Mouse (Mus musculus): ENCODE results near the gene Kif3c. TPM values are rescaled to one million over a fixed set of nuclear protein-coding genes. Genes with fewer than 3 reads are reported as not detected.

Kif3c gene
- polyA plus RNA-seq, 2 experiments = 10.4 to 15.7 TPM

DNA sequence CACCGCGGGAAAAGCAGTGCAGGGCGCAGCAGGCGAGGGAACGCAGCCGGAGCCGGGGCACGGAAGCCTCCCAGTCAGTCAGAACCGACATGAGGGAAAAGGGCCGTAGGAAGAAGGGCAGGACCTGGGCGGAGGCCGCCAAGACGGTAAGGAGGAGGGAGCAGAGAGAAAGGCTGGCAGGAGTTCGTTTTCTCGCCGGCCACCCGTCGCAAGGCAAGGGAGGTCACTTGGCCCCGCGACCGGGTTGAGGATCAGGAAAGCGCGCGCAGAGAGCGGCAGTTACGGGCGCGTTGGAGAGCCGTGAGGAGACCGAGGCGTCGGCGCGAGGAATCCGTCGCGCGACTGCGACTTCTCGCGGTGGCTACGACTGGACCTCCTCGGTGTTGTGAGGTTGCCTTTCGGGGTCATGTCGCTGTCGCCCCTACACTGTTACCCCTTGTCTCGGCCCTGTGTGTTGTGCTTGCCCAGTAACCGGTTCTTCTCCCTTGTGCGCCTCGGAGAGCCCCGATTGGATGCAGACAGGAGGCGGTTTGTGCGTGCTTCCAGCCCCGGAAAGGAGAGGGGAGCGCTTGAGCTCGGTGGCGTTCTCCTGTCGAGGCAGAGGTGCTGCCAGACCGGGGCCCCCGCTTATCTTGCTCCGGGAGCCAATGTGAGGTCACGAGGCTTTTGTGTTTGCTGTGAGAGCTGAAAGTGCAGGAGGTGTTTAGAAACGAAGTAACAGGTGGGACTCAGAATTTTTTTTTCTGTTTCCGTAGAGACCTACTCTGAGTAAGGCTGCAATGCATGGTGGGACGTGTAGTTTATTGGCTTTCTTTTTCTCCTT, 62.3 kb downstream of the Kif3c start:
- under 1% methylated on average over 55 of the region's 65 CpGs for WGBS
- Histone ChIP-seq H3K4me1 (ENCODE audit: control insufficient read depth, insufficient read depth, low read length) (peaks cover 9% of the 10 kb centered on the region; the same call in 1 of the 2 replicates), H3K4me2 (replicated peaks; ENCODE audit: low read depth, low read length, severe bottlenecking) (peak overlapping the region; percentile 46), H3K27me3 (ENCODE audit: control insufficient read depth, insufficient read depth, low read length) (no peaks in the 10 kb centered on the region), H3K4me3 (replicated peaks; ENCODE audit: low read length) (peak overlapping the region; percentile 98), H3K9me3 (ENCODE audit: control insufficient read depth, low read length) (no peaks in the 10 kb centered on the region), H3K9ac (ENCODE audit: low read depth, low read length, severe bottlenecking) (peak overlapping the region; percentile 91), H3K36me3 (ENCODE audit: control insufficient read depth, insufficient read depth, low read length) (no peaks in the 10 kb centered on the region), H3K27ac (replicated peaks; ENCODE audit: low read depth, low read length) (peak overlapping the region; percentile 94)
- ATAC-seq (ENCODE audit: low FRiP score, low read depth) = peak; percentile 38
- no peak for TF ChIP-seq POLR2A (IDR thresholded peaks at IDR 0.05; ENCODE audit: borderline replicate concordance, extremely low read depth, insufficient read depth, insufficient read length)
- DNase-seq (ENCODE audit: low spot score) = peak; percentile 83

DNA sequence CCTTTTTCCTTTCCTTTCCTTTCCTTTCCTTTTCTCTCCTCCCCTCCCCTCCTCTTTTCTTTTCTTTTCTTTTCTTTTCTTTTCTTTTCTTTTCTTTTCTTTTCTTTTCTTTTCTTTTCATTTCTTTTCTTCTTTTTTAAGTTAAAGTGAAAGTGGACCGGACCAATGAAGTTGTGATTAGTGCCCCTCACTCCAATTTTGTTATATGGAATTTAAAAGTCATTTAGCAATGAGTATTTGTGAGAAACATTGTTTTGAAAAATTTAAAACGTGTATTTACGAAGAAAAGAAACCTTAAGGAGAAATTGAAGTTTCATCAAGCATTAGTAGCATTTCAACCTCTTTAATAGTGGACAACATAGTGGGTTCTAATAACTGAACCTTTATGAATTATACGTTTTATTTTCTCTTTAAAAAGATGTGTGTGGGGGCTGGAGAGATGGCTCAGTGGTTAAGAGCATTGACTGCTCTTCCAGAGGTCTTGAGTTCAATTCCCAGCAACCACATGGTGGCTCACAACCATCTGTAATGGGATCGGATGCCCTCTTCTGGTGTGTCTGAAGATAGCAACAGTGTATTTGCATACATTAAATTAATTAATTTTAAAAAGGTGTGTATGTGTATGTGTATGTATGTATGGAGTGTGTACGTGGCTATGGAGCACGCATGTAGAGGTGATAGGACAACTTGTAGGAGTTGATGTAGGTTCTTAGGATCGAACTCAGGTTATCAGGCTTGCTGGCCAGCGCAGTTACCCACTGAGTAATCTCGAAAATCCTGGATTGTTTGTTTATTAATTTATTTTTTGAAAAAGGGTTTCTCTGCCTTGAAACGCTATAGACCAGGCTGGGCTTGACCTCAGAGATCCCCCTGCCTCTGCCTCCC, 63.2 kb downstream of the Kif3c start:
- WGBS = 68% methylated on average over 11 of the region's 11 CpGs

DNA sequence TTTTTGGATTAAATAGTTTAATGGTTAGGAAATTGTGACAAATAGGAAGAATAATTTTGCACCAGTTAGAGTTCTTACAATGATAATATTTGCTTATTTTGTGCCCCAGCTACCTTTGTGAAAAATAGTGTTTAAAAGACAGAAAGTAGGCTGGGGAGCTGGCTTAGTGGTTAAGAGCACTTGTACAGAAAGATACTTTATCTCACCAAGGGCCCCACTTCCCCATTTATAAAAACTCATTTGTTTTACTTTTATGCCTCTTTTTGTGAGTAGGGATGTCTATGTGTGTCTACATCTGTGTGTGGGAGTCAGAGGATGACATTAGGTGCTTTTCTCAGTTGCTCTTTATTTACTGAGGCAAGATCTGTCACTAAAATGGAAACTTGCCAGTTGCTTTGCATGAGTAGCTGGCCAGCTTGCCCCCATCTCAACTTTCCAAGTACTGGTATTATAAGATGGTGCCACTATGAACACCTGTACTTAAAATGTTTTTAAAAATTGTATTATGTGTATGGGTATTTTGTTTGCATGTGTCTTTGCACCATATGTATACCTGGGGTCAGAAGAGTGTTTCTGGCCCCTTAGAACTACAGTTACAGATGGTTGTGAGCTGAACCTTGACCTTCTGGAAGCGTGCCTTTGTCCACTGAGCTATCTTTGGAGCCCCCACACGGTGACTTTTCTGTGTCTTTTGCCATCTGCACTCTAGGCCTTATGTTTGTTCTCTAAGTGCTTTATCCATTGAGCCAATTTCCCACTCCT, 64.9 kb downstream of the Kif3c start:
- Histone ChIP-seq H3K4me1 (ENCODE audit: control insufficient read depth, insufficient read depth, low read length) (peaks cover 9% of the 10 kb centered on the region; the same call in 1 of the 2 replicates), H3K9ac (ENCODE audit: low read depth, low read length, severe bottlenecking) (no peak overlapping the region), H3K4me3 (replicated peaks; ENCODE audit: low read length) (no peak overlapping the region), H3K27ac (replicated peaks; ENCODE audit: low read depth, low read length) (no peak overlapping the region), H3K27me3 (ENCODE audit: control insufficient read depth, insufficient read depth, low read length) (no peaks in the 10 kb centered on the region), H3K4me2 (replicated peaks; ENCODE audit: low read depth, low read length, severe bottlenecking) (no peak overlapping the region), H3K36me3 (ENCODE audit: control insufficient read depth, insufficient read depth, low read length) (0 out of 2 replicates have a peak, but pooled peaks cover 4% of the 10 kb centered on the region), H3K9me3 (ENCODE audit: control insufficient read depth, low read length) (no peaks in the 10 kb centered on the region)
- 84% methylated on average over 2 of the region's 2 CpGs for WGBS
- ATAC-seq (ENCODE audit: low FRiP score, low read depth) (no peak), DNase-seq (ENCODE audit: low spot score) (no peak)
- TF ChIP-seq POLR2A (IDR thresholded peaks at IDR 0.05; ENCODE audit: borderline replicate concordance, extremely low read depth, insufficient read depth, insufficient read length) = no peak

More for the DNA sequence above, 63.2 kb downstream of the Kif3c start:
- no peaks in the 10 kb centered on the region for H3K9me3 ChIP-seq (ENCODE audit: control insufficient read depth, low read length)
- no peak for ATAC-seq (ENCODE audit: low FRiP score, low read depth)
- peaks cover 9% of the 10 kb centered on the region; the same call in 1 of the 2 replicates for H3K4me1 ChIP-seq (ENCODE audit: control insufficient read depth, insufficient read depth, low read length)
- no peak overlapping the region for H3K9ac ChIP-seq (ENCODE audit: low read depth, low read length, severe bottlenecking)
- H3K36me3 ChIP-seq (ENCODE audit: control insufficient read depth, insufficient read depth, low read length) = no peaks in the 10 kb centered on the region
- no peaks in the 10 kb centered on the region for H3K27me3 ChIP-seq (ENCODE audit: control insufficient read depth, insufficient read depth, low read length)
- peak overlapping the region; percentile 46 for H3K4me2 ChIP-seq (replicated peaks; ENCODE audit: low read depth, low read length, severe bottlenecking)
- H3K27ac ChIP-seq (replicated peaks; ENCODE audit: low read depth, low read length) = peak overlapping the region; percentile 94; the same call in 1 of the 2 replicates
- H3K4me3 ChIP-seq (replicated peaks; ENCODE audit: low read length) = peak overlapping the region; percentile 98
- no peak for DNase-seq (ENCODE audit: low spot score)
- TF ChIP-seq POLR2A (IDR thresholded peaks at IDR 0.05; ENCODE audit: borderline replicate concordance, extremely low read depth, insufficient read depth, insufficient read length) = no peak

DNA sequence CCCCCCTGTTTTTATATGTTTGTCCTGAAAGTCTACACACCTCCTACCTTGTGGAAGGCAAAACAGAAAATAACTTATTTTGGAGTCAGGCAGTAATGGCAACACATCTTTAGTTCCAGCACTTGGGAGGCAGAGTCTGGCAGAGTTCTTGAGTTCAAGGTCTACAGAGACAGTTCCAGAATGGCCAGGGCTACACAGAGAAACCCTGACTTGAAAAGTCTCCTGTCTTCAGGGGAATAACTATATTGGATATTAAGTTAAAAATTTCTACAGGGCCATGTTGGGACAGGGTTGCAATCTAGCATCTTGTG, 65.5 kb downstream of the Kif3c start:
- no peak overlapping the region for H3K4me2 ChIP-seq (replicated peaks; ENCODE audit: low read depth, low read length, severe bottlenecking)
- no peak for ATAC-seq (ENCODE audit: low FRiP score, low read depth)
- no peak overlapping the region for H3K9ac ChIP-seq (ENCODE audit: low read depth, low read length, severe bottlenecking)
- TF ChIP-seq POLR2A (IDR thresholded peaks at IDR 0.05; ENCODE audit: borderline replicate concordance, extremely low read depth, insufficient read depth, insufficient read length) = no peak
- H3K27ac ChIP-seq (replicated peaks; ENCODE audit: low read depth, low read length) = no peak overlapping the region
- H3K9me3 ChIP-seq (ENCODE audit: control insufficient read depth, low read length) = no peaks in the 10 kb centered on the region
- peaks cover 8% of the 10 kb centered on the region; the same call in 1 of the 2 replicates for H3K4me1 ChIP-seq (ENCODE audit: control insufficient read depth, insufficient read depth, low read length)
- H3K36me3 ChIP-seq (ENCODE audit: control insufficient read depth, insufficient read depth, low read length) = 0 out of 2 replicates have a peak, but pooled peaks cover 4% of the 10 kb centered on the region
- no peak overlapping the region for H3K4me3 ChIP-seq (replicated peaks; ENCODE audit: low read length)
- no peaks in the 10 kb centered on the region for H3K27me3 ChIP-seq (ENCODE audit: control insufficient read depth, insufficient read depth, low read length)
- no peak for DNase-seq (ENCODE audit: low spot score)

DNA sequence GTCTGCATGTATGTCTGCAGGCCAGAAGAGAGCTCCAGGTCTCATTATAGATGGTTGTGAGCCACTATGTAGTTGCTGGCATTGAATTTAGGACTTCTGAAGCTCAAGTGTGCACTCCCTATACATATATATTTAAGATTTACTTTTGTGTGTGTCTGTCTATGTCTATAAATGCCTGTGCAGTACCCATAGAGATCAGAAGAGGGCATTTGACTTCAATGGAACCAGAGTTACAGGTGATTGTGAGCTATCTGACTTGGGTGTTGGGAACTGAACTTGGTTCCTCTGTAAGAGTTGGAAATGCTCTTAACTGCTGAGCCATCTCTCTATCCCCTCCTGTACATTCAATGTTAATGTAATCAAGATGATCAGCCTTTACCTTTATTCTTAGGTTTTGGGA, 66.1 kb downstream of the Kif3c start:
- H3K4me3 ChIP-seq (replicated peaks; ENCODE audit: low read length) = no peak overlapping the region
- no peaks in the 10 kb centered on the region for H3K9me3 ChIP-seq (ENCODE audit: control insufficient read depth, low read length)
- H3K4me1 ChIP-seq (ENCODE audit: control insufficient read depth, insufficient read depth, low read length) = 0 out of 2 replicates have a peak, but pooled peaks cover 5% of the 10 kb centered on the region
- H3K27ac ChIP-seq (replicated peaks; ENCODE audit: low read depth, low read length) = no peak overlapping the region
- TF ChIP-seq POLR2A (IDR thresholded peaks at IDR 0.05; ENCODE audit: borderline replicate concordance, extremely low read depth, insufficient read depth, insufficient read length) = no peak
- H3K9ac ChIP-seq (ENCODE audit: low read depth, low read length, severe bottlenecking) = no peak overlapping the region
- no peaks in the 10 kb centered on the region for H3K27me3 ChIP-seq (ENCODE audit: control insufficient read depth, insufficient read depth, low read length)
- 0 out of 2 replicates have a peak, but pooled peaks cover 4% of the 10 kb centered on the region for H3K36me3 ChIP-seq (ENCODE audit: control insufficient read depth, insufficient read depth, low read length)
- no peak overlapping the region for H3K4me2 ChIP-seq (replicated peaks; ENCODE audit: low read depth, low read length, severe bottlenecking)
- ATAC-seq (ENCODE audit: low FRiP score, low read depth) = no peak
- DNase-seq (ENCODE audit: low spot score) = no peak
